Mouse (Mus musculus) forebrain, embryonic 15.5 days (tissue): ENCODE data around the gene Eefsec. TPM values are rescaled to one million over a fixed set of nuclear protein-coding genes. Genes with fewer than 3 reads are reported as not detected.

Experiments
- ATAC-seq: fragments of 200-750 bp; cut with Nextera tagmentation; replicated peaks from 2 replicates; pipeline ENCODE4 v1.8.0; 2017; ENCODE audit warnings: mild to moderate bottlenecking, moderate TSS enrichment, moderate library complexity
- H3K27ac ChIP-seq: fragments of 300-500 bp; sonication (generic); replicated peaks from 2 replicates; pipeline ENCODE4 v1.5.1; 2015; ENCODE audit warnings: mild to moderate bottlenecking, inconsistent platforms
- H3K27me3 ChIP-seq: fragments of 300-500 bp; sonication (generic); 2 replicates; pipeline ENCODE4 v1.6.1; 2015; ENCODE audit warnings: inconsistent platforms
- H3K36me3 ChIP-seq: fragments of 300-500 bp; sonication (generic); 2 replicates; pipeline ENCODE4 v1.6.1; 2015; ENCODE audit warnings: mild to moderate bottlenecking, inconsistent platforms
- H3K4me1 ChIP-seq: fragments of 300-500 bp; sonication (generic); 2 replicates; pipeline ENCODE4 v1.6.1; 2015; ENCODE audit warnings: inconsistent platforms
- H3K4me2 ChIP-seq: fragments of 300-500 bp; sonication (generic); replicated peaks from 2 replicates; pipeline ENCODE4 v1.6.1; 2015; ENCODE audit warnings: mild to moderate bottlenecking, inconsistent platforms
- H3K4me3 ChIP-seq: fragments of 300-500 bp; sonication (generic); 2 replicates; pipeline ENCODE4 v1.5.1; 2015; ENCODE audit warnings: mild to moderate bottlenecking, inconsistent platforms
- H3K9ac ChIP-seq: fragments of 300-500 bp; sonication (generic); replicated peaks from 2 replicates; pipeline ENCODE4 v1.6.1; 2015; ENCODE audit warnings: mild to moderate bottlenecking, inconsistent platforms
- H3K9me3 ChIP-seq: fragments of 300-500 bp; sonication (generic); 2 replicates; pipeline ENCODE4 v1.6.1; 2016; ENCODE audit warnings: inconsistent platforms
- WGBS: fragments of 180-500 bp; shearing (Covaris S2); methylation state at CpG from one replicate; pipeline ENCODE4 v1.1.7; 2015; ENCODE audit warnings: mixed read lengths; 5-methylcytosine and 5-hydroxymethylcytosine counted together
- polyA plus RNA-seq: library from polyadenylated mRNA; unstranded; fragments of >200 nt; fragmentation: Nextera tagmentation; extraction: Ambion mirVana; gene quantifications from 2 replicates; pipeline ENCODE4 v1.2.1, GENCODE M21; 2015

The Eefsec gene
- polyA plus RNA-seq, 1 experiment from 2014 or later = 32.7 TPM

GRCm38 (mm10) chr6:88465181-88465920 is 19.0 kb upstream of the Eefsec start, which contains the start of gene Ruvbl1:
TSS of gene Ruvbl1 (plus strand) at chr6:88465409.
- Histone ChIP-seq H3K4me2 (peak within 1 kb of the TSS; percentile 57), H3K36me3 (peaks cover 28% of the 10 kb centered on the region), H3K4me3 (peak within 1 kb of the TSS; percentile 75), H3K9me3 (no peaks in the 10 kb centered on the region), H3K27ac (peak within 1 kb of the TSS; percentile 47; the same call in 1 of the 2 replicates), H3K27me3 (no peaks in the 10 kb centered on the region), H3K4me1 (peaks cover 17% of the 10 kb centered on the region), H3K9ac (peak within 1 kb of the TSS; percentile 75)
- ATAC-seq = peak; percentile 99
- under 1% methylated on average over 42 of the region's 42 CpGs for WGBS

- H3K27ac ChIP-seq = no peak overlapping the region
Observed at GRCm38 (mm10) chr6:88454545-88454944, 8.2 kb upstream of the Eefsec start.

GRCm38 (mm10) chr6:88447454-88447853 is 1.1 kb upstream of the Eefsec start:
- H3K4me1 ChIP-seq = peaks cover 10% of the 10 kb centered on the region
- WGBS = 10% methylated on average over 4 of the region's 4 CpGs
- H3K27me3 ChIP-seq = no peaks in the 10 kb centered on the region
- H3K27ac ChIP-seq = no peak overlapping the region
- no peak overlapping the region for H3K9ac ChIP-seq
- H3K36me3 ChIP-seq = no peaks in the 10 kb centered on the region
- no peak overlapping the region for H3K4me2 ChIP-seq
- ATAC-seq = no peak
- no peaks in the 10 kb centered on the region for H3K9me3 ChIP-seq
- H3K4me3 ChIP-seq = no peak overlapping the region

More at GRCm38 (mm10) chr6:88454545-88454944, 8.2 kb upstream of the Eefsec start:
- Histone ChIP-seq H3K9ac (no peak overlapping the region), H3K27me3 (peaks cover 8% of the 10 kb centered on the region), H3K4me3 (no peak overlapping the region), H3K36me3 (no peaks in the 10 kb centered on the region), H3K4me1 (no peaks in the 10 kb centered on the region), H3K9me3 (no peaks in the 10 kb centered on the region), H3K4me2 (no peak overlapping the region)
- no peak for ATAC-seq
- 76% methylated on average over 2 of the region's 2 CpGs for WGBS

GRCm38 (mm10) chr6:88445661-88446060 is 678 bp downstream of the Eefsec start:
- H3K9me3 ChIP-seq = no peaks in the 10 kb centered on the region
- peaks cover 10% of the 10 kb centered on the region for H3K4me1 ChIP-seq
- no peaks in the 10 kb centered on the region for H3K27me3 ChIP-seq
- H3K4me2 ChIP-seq = peak overlapping the region; percentile 90
- no peaks in the 10 kb centered on the region for H3K36me3 ChIP-seq
- peak overlapping the region; percentile 96 for H3K4me3 ChIP-seq
- H3K27ac ChIP-seq = no peak overlapping the region
- ATAC-seq = no peak
- WGBS = 16% methylated on average over 5 of the region's 5 CpGs
- H3K9ac ChIP-seq = peak overlapping the region; percentile 96

- Histone ChIP-seq H3K27me3 (no peaks in the 10 kb centered on the region), H3K9ac (no peak overlapping the region), H3K4me2 (no peak overlapping the region), H3K4me1 (peaks cover 10% of the 10 kb centered on the region), H3K36me3 (no peaks in the 10 kb centered on the region), H3K9me3 (no peaks in the 10 kb centered on the region), H3K27ac (no peak overlapping the region), H3K4me3 (no peak overlapping the region)
- ATAC-seq = no peak
- 90% methylated on average over 7 of the region's 7 CpGs for WGBS
Observed at GRCm38 (mm10) chr6:88444076-88444750, 2.1 kb downstream of the Eefsec start.

GRCm38 (mm10) chr6:88443446-88443845 is 2.9 kb downstream of the Eefsec start:
- Histone ChIP-seq H3K4me1 (peaks cover 13% of the 10 kb centered on the region), H3K4me2 (no peak overlapping the region), H3K27me3 (no peaks in the 10 kb centered on the region), H3K27ac (no peak overlapping the region), H3K9me3 (no peaks in the 10 kb centered on the region), H3K4me3 (no peak overlapping the region), H3K9ac (no peak overlapping the region), H3K36me3 (no peaks in the 10 kb centered on the region)
- WGBS = 64% methylated on average over 3 of the region's 3 CpGs
- ATAC-seq = no peak

- no peak overlapping the region for H3K4me3 ChIP-seq
- no peak overlapping the region for H3K9ac ChIP-seq
- no peaks in the 10 kb centered on the region for H3K9me3 ChIP-seq
- 63% methylated on average over 3 of the region's 3 CpGs for WGBS
- H3K4me1 ChIP-seq = peaks cover 13% of the 10 kb centered on the region
- no peaks in the 10 kb centered on the region for H3K27me3 ChIP-seq
- no peaks in the 10 kb centered on the region for H3K36me3 ChIP-seq
- no peak overlapping the region for H3K27ac ChIP-seq
- H3K4me2 ChIP-seq = no peak overlapping the region
- ATAC-seq = no peak
Observed at GRCm38 (mm10) chr6:88442551-88442950, 3.8 kb downstream of the Eefsec start.

GRCm38 (mm10) chr6:88439056-88439455 is 7.3 kb downstream of the Eefsec start:
- peaks cover 2% of the 10 kb centered on the region; the same call in 1 of the 2 replicates for H3K4me1 ChIP-seq
- ATAC-seq = no peak
- no peaks in the 10 kb centered on the region for H3K36me3 ChIP-seq
- H3K27ac ChIP-seq = no peak overlapping the region
- no peaks in the 10 kb centered on the region for H3K27me3 ChIP-seq
- H3K9ac ChIP-seq = no peak overlapping the region
- no peak overlapping the region for H3K4me3 ChIP-seq
- H3K4me2 ChIP-seq = no peak overlapping the region
- no peaks in the 10 kb centered on the region for H3K9me3 ChIP-seq
- 42% methylated on average over 4 of the region's 4 CpGs for WGBS

GRCm38 (mm10) chr6:88435609-88436008 is 10.7 kb downstream of the Eefsec start:
- Histone ChIP-seq H3K27ac (no peak overlapping the region), H3K4me2 (no peak overlapping the region), H3K9ac (no peak overlapping the region), H3K4me1 (peaks cover 2% of the 10 kb centered on the region; the same call in 1 of the 2 replicates), H3K9me3 (no peaks in the 10 kb centered on the region), H3K4me3 (no peak overlapping the region), H3K27me3 (no peaks in the 10 kb centered on the region), H3K36me3 (no peaks in the 10 kb centered on the region)
- no peak for ATAC-seq
- 92% methylated on average over 7 of the region's 7 CpGs for WGBS

GRCm38 (mm10) chr6:88431202-88431601 is 15.1 kb downstream of the Eefsec start:
- 30% methylated on average over 4 of the region's 4 CpGs for WGBS
- no peaks in the 10 kb centered on the region for H3K9me3 ChIP-seq
- no peak for ATAC-seq
- H3K36me3 ChIP-seq = no peaks in the 10 kb centered on the region
- no peak overlapping the region for H3K9ac ChIP-seq
- no peak overlapping the region for H3K4me2 ChIP-seq
- H3K27me3 ChIP-seq = no peaks in the 10 kb centered on the region
- no peak overlapping the region for H3K27ac ChIP-seq
- H3K4me3 ChIP-seq = no peak overlapping the region
- no peaks in the 10 kb centered on the region for H3K4me1 ChIP-seq

GRCm38 (mm10) chr6:88416130-88416758 is 30.1 kb downstream of the Eefsec start:
- H3K27ac ChIP-seq = no peak overlapping the region; the same call in 1 of the 2 replicates
- no peaks in the 10 kb centered on the region for H3K27me3 ChIP-seq
- WGBS = 36% methylated on average over 7 of the region's 7 CpGs
- peak; percentile 53; the same call in 1 of the 2 replicates for ATAC-seq
- no peak overlapping the region for H3K9ac ChIP-seq
- H3K9me3 ChIP-seq = no peaks in the 10 kb centered on the region
- H3K4me1 ChIP-seq = peaks cover 11% of the 10 kb centered on the region
- H3K4me3 ChIP-seq = no peak overlapping the region
- H3K36me3 ChIP-seq = no peaks in the 10 kb centered on the region
- no peak overlapping the region for H3K4me2 ChIP-seq

- Histone ChIP-seq H3K27me3 (no peaks in the 10 kb centered on the region), H3K36me3 (no peaks in the 10 kb centered on the region), H3K9ac (no peak overlapping the region), H3K4me3 (no peak overlapping the region), H3K4me2 (no peak overlapping the region), H3K9me3 (no peaks in the 10 kb centered on the region), H3K27ac (no peak overlapping the region), H3K4me1 (peaks cover 26% of the 10 kb centered on the region)
- 75% methylated on average over 2 of the region's 2 CpGs for WGBS
- no peak for ATAC-seq
Observed at GRCm38 (mm10) chr6:88412604-88413003, 33.7 kb downstream of the Eefsec start.
